Mouse (Mus musculus): ENCODE measurements around the gene Kif17. TPM values are rescaled to one million over a fixed set of nuclear protein-coding genes. Genes with fewer than 3 reads are reported as not detected.

Gene Kif17
- polyA plus RNA-seq, 1 experiment from 2014 or later = 3.0 TPM

DNA sequence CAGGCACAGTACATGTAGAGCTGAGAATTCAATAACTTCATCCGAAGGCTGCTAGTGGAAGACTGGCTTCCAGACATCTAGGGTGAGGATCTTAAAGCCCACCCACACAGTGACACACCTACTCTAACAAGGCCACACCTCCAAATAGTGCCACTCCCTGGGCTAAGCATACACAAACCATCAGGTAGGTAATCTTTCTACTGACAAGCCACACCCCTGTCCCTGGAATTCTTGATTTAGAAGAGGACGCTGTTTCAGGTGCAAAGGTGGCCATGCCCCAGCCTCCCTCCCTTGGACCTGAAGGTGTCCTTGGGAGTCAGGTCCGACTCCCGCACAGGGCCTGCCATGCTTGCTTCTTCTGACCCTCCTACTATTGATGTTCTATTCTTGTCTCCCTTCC, 82.9 kb downstream of the Kif17 start:
- WGBS = 75% methylated on average over 4 of the region's 4 CpGs
- Histone ChIP-seq H3K9me3 (no peaks in the 10 kb centered on the region), H3K4me3 (no peak overlapping the region), H3K27ac (no peak overlapping the region), H3K4me1 (no peaks in the 10 kb centered on the region), H3K4me2 (no peak overlapping the region), H3K9ac (no peak overlapping the region), H3K36me3 (no peaks in the 10 kb centered on the region), H3K27me3 (peaks cover 21% of the 10 kb centered on the region)
- ATAC-seq (ENCODE audit: borderline replicate concordance, extremely low read depth, low FRiP score, low TSS enrichment) = no peak

DNA sequence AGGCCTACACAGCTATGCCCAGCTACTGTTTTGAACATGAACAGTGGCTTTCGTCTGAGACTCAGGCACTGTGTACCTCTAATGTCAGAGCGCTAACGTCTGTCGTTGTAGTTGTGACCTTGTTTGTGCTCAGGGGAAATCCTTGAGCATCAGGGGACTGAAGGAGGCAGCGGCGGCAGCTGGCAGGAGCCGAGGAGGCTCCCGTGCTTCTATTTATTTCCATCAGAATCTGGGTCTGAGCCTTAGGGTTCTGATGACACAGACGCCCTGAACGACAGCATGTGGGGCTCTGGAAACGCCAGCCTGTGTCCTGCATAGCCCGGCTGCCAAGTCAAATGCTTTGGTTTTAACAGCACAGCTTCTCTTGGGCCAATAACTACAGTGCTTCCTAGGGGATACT, 84.8 kb downstream of the Kif17 start:
- 74% methylated on average over 12 of the region's 12 CpGs for WGBS
- no peak for ATAC-seq (ENCODE audit: borderline replicate concordance, extremely low read depth, low FRiP score, low TSS enrichment)
- peaks cover 19% of the 10 kb centered on the region for H3K27me3 ChIP-seq
- no peak overlapping the region for H3K9ac ChIP-seq
- no peak overlapping the region for H3K4me3 ChIP-seq
- no peak overlapping the region for H3K27ac ChIP-seq
- H3K9me3 ChIP-seq = no peaks in the 10 kb centered on the region
- H3K4me1 ChIP-seq = no peaks in the 10 kb centered on the region
- no peaks in the 10 kb centered on the region for H3K36me3 ChIP-seq
- H3K4me2 ChIP-seq = no peak overlapping the region

DNA sequence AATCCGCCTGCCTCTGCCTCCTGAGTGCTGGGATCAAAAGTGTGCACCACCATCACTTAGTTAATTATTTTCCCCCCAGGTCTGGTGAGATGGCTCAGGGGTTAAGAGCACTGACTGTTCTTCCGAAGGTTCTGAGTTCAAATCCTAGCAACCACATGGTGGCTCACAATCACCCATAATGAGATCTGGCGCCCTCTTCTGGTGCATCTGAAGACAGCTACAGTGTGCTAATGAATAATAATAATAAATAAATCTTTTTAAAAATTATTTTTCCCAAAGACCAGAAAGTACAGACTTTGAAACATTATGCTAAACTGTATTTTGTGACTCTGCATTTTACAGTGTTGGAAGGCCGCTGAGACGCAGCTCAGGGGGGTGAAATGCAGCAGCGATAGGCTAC, 85.4 kb downstream of the Kif17 start:
- Histone ChIP-seq H3K4me3 (no peak overlapping the region), H3K9ac (no peak overlapping the region), H3K27ac (no peak overlapping the region), H3K36me3 (no peaks in the 10 kb centered on the region), H3K4me2 (no peak overlapping the region), H3K4me1 (no peaks in the 10 kb centered on the region), H3K27me3 (peaks cover 13% of the 10 kb centered on the region), H3K9me3 (no peaks in the 10 kb centered on the region)
- 85% methylated on average over 6 of the region's 6 CpGs for WGBS
- no peak for ATAC-seq (ENCODE audit: borderline replicate concordance, extremely low read depth, low FRiP score, low TSS enrichment)

DNA sequence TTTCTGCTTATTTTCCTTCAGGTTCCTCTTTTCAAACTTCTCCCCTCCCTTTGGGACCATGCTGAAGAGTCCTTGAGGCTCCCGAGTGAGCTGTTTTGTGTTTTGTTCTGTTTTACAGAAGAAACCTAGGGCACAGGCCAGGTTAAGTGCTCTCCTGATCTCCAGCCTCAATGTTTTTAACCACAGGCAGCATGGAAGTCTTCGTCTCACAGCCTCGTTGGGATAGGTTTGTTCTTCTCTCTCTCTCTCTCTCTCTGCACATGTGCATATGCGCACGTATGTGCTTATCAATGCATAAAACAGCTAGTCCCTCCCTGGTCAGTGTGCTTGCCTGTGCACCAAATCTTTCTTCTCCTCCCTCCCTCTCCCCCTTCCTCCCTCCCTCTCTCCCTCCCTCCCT, 86.6 kb downstream of the Kif17 start:
- no peak for ATAC-seq (ENCODE audit: borderline replicate concordance, extremely low read depth, low FRiP score, low TSS enrichment)

DNA sequence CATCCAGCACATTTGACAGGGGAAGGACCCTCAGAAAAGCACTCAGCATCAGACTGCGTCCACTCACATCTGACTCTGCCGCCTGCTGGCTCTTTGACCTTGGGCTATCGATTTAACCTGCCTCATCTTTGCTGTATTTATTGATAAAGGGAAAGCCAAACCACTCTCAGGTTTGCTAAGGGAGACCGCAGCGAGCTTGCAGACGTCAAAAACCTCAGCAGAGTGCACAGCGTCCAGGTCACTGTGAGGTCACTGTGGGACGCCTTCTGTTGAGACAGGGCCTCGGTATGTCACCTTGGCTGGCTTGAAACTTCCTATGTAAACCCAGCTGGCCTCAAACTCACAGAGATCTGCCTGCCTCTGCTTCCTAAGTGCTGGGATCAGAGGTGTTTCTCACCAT, 87.1 kb downstream of the Kif17 start:
- no peak overlapping the region for H3K4me3 ChIP-seq
- no peaks in the 10 kb centered on the region for H3K36me3 ChIP-seq
- no peaks in the 10 kb centered on the region for H3K9me3 ChIP-seq
- H3K4me2 ChIP-seq = no peak overlapping the region
- ATAC-seq (ENCODE audit: borderline replicate concordance, extremely low read depth, low FRiP score, low TSS enrichment) = no peak
- WGBS = 53% methylated on average over 9 of the region's 9 CpGs
- no peak overlapping the region for H3K9ac ChIP-seq
- H3K4me1 ChIP-seq = no peaks in the 10 kb centered on the region
- no peaks in the 10 kb centered on the region; the same call in 1 of the 2 replicates for H3K27me3 ChIP-seq
- H3K27ac ChIP-seq = no peak overlapping the region

More for the DNA sequence above, 86.6 kb downstream of the Kif17 start:
- Histone ChIP-seq H3K9me3 (no peaks in the 10 kb centered on the region), H3K4me3 (no peak overlapping the region), H3K9ac (no peak overlapping the region), H3K27me3 (peaks cover under 1% of the 10 kb centered on the region; the same call in 1 of the 2 replicates), H3K27ac (no peak overlapping the region), H3K4me1 (no peaks in the 10 kb centered on the region), H3K36me3 (no peaks in the 10 kb centered on the region), H3K4me2 (no peak overlapping the region)
- 54% methylated on average over 5 of the region's 5 CpGs for WGBS

DNA sequence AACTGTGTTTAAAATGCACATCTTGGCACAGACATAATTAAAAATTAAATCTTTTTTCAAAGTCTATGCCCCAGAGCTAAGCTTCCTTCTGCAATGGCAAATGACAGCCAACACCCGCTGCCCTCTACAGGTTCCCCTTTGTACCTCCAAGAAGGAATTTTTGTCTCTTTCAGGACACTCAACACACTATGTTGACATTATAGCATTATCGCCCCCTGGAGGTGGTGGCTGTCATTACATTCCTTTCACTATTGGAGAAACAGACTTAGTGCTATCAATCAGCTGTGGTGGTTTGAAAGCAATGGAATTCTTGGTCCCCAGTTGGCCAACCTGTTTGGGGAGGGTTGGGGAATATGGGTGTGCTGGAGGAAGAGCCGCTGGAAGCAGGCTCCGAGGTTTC, 89.7 kb downstream of the Kif17 start:
- H3K4me2 ChIP-seq = no peak overlapping the region
- ATAC-seq (ENCODE audit: borderline replicate concordance, extremely low read depth, low FRiP score, low TSS enrichment) = no peak
- 36% methylated on average over 4 of the region's 4 CpGs for WGBS

DNA sequence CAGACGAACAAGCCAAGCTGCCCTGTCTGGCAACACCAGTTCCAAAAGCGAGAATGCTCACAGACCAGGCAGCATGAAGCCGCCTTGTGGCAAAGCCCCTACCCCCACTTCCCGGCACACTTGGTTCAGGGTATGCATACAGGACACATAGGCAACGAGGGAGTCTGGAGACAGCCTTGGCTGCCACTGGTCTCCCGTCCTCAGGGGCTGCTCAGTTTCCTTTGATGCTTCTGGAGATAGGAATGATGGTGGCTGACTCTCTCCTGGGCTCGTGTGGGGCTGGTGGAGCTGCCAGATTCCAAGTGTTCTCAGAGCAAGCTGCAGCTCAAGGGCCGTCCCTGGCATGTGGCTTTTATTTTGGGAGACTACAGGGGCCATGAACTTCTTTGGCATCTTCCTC, 91.2 kb downstream of the Kif17 start:
- whole genome bisulfite sequencing = 53% methylated on average over 8 of the region's 8 CpGs
- no peak overlapping the region for H3K27ac ChIP-seq

More for the DNA sequence above, 89.7 kb downstream of the Kif17 start:
- no peaks in the 10 kb centered on the region for H3K9me3 ChIP-seq
- no peak overlapping the region for H3K27ac ChIP-seq
- no peaks in the 10 kb centered on the region for H3K36me3 ChIP-seq
- 0 out of 2 replicates have a peak, but pooled peaks cover 3% of the 10 kb centered on the region for H3K4me1 ChIP-seq
- no peak overlapping the region for H3K9ac ChIP-seq
- H3K4me3 ChIP-seq = no peak overlapping the region
- no peaks in the 10 kb centered on the region for H3K27me3 ChIP-seq

DNA sequence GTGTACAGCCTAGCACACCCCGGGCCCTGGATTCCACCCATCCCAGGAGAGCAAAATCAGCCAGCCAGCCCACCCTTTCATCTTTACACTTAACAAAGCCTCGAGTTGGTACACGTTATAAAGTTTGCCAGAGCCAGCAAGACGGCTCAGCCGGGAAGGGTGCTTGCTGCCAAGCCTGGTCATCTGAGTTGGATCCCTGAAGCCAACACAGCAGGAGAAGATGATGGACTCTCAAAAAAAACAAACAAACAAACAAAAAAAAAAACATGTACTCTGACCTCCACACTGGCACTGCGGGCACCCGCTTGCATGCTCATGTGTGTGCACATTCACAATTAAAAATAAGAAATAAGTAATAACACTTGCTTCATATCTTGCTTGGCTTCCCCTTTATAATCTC, 91.8 kb downstream of the Kif17 start:
- no peaks in the 10 kb centered on the region for H3K9me3 ChIP-seq
- no peak overlapping the region for H3K4me3 ChIP-seq
- H3K27ac ChIP-seq = no peak overlapping the region
- no peak overlapping the region for H3K4me2 ChIP-seq
- no peak for ATAC-seq (ENCODE audit: borderline replicate concordance, extremely low read depth, low FRiP score, low TSS enrichment)
- WGBS = 79% methylated on average over 7 of the region's 7 CpGs
- no peak overlapping the region for H3K9ac ChIP-seq
- H3K4me1 ChIP-seq = 0 out of 2 replicates have a peak, but pooled peaks cover 5% of the 10 kb centered on the region
- H3K36me3 ChIP-seq = no peaks in the 10 kb centered on the region
- H3K27me3 ChIP-seq = no peaks in the 10 kb centered on the region

More for the DNA sequence above, 91.2 kb downstream of the Kif17 start:
- no peak for ATAC-seq (ENCODE audit: borderline replicate concordance, extremely low read depth, low FRiP score, low TSS enrichment)
- Histone ChIP-seq H3K4me2 (no peak overlapping the region), H3K9me3 (no peaks in the 10 kb centered on the region), H3K9ac (no peak overlapping the region), H3K4me3 (no peak overlapping the region), H3K4me1 (0 out of 2 replicates have a peak, but pooled peaks cover 5% of the 10 kb centered on the region), H3K36me3 (no peaks in the 10 kb centered on the region), H3K27me3 (no peaks in the 10 kb centered on the region)

DNA sequence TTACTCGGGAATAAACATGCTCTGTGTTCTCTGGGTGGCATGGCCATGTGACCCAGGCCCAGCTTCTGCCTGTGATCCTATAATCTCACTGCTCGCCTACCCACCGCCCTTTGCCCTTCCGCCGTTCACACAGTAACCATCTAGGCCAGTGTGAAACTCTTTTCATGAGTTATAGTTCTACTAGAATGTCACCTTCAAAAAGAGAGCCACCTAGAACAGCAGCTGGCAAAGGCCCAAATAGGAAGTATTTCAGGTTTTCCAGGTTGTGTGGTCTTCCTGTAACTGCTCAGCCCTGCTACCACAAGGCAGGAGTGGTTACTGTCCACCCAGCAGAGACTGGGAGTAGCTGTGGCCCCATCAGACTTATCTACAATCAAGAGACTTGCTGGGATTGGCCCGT, 92.5 kb downstream of the Kif17 start:
- Histone ChIP-seq H3K9ac (no peak overlapping the region), H3K27me3 (no peaks in the 10 kb centered on the region), H3K4me2 (no peak overlapping the region), H3K36me3 (no peaks in the 10 kb centered on the region), H3K27ac (no peak overlapping the region), H3K4me1 (0 out of 2 replicates have a peak, but pooled peaks cover 5% of the 10 kb centered on the region), H3K9me3 (no peaks in the 10 kb centered on the region), H3K4me3 (no peak overlapping the region)
- WGBS = 66% methylated on average over 6 of the region's 6 CpGs
- ATAC-seq (ENCODE audit: borderline replicate concordance, extremely low read depth, low FRiP score, low TSS enrichment) = no peak

DNA sequence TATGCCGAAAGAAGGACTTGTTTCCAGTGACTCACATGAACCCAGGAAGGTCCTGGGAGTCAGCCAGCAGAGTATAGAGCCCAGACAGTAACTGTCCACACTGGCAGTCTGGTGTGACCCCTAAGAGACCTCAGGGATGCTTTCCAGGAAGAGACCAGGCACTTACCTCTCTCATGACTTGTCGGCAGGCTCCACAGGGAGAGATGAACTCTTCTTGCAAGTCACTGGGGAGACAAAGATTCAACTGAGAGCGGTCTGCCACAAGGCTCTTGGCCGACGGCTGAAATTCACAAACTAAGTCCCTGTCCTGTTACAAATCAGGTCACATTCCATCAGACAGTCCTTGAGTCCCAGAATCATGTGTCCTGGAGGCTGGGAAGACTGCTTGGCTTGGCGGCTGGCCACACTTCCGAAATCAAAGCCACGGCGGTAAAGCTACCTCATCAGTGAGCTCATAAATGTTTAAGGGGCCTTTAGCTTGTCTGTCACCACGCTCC, 93.2 kb downstream of the Kif17 start:
- 0 out of 2 replicates have a peak, but pooled peaks cover 5% of the 10 kb centered on the region for H3K4me1 ChIP-seq
- no peak for ATAC-seq (ENCODE audit: borderline replicate concordance, extremely low read depth, low FRiP score, low TSS enrichment)
- H3K9ac ChIP-seq = no peak overlapping the region
- 48% methylated on average over 10 of the region's 10 CpGs for WGBS
- H3K4me2 ChIP-seq = no peak overlapping the region
- H3K9me3 ChIP-seq = no peaks in the 10 kb centered on the region
- no peaks in the 10 kb centered on the region for H3K36me3 ChIP-seq
- no peak overlapping the region for H3K27ac ChIP-seq
- H3K4me3 ChIP-seq = no peak overlapping the region
- no peaks in the 10 kb centered on the region for H3K27me3 ChIP-seq

DNA sequence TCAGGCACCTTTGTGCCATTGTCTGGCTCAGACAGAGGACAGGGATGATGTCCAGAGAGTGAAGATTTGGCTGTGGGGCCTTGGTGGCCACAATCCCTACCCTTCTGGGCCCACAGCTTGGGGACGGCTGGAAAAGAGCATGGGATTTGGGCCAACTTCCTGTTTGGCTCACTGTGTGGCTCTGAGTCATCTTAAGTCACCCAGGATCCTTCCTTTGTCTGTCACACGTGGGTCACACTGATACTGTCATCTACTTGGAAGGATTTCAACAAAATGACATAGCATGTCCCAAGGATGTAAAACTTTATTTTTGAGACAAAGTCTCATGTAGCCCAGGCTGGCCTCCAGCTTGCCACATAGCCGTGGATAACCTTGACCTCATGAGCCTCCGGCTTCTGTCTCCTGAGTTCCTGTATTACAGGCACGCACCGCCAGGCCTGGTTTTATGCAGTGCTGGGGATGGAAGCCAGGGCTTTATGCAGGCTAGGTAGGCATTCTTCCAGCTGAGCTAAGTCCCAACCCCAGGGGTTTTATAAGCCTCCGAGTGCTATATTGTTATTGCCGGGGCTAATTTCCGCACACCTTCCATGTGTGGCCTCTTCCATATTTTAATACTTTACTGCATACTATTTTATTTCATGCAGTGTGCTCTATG, 94.8 kb downstream of the Kif17 start:
- no peak for ATAC-seq (ENCODE audit: borderline replicate concordance, extremely low read depth, low FRiP score, low TSS enrichment)
- H3K27ac ChIP-seq = no peak overlapping the region

DNA sequence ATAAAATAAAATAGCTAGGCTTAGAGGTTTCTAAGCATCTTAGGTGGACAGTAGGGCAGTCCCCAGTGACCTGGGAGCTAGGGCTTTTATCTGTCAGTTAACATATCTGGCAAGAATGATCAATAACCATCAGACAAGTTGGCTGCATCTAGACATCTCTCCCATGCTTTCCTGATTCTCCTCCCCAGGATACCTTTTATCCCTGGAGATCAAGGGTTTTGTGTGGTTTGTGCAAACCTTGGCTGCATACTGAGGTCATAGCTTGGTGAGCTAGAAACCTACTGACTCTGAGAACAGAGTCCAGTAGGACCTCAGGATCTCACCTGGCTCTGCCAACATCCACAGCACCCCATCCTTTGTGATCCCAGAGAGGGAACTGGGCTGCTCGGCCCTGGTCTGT, 97.0 kb downstream of the Kif17 start:
- H3K36me3 ChIP-seq = no peaks in the 10 kb centered on the region
- H3K27me3 ChIP-seq = no peaks in the 10 kb centered on the region
- ATAC-seq (ENCODE audit: borderline replicate concordance, extremely low read depth, low FRiP score, low TSS enrichment) = no peak
- no peak overlapping the region for H3K27ac ChIP-seq
- H3K4me3 ChIP-seq = no peak overlapping the region
- H3K9me3 ChIP-seq = no peaks in the 10 kb centered on the region
- H3K4me2 ChIP-seq = no peak overlapping the region
- H3K4me1 ChIP-seq = 0 out of 2 replicates have a peak, but pooled peaks cover 5% of the 10 kb centered on the region
- WGBS = 74% methylated on average over 1 of the region's 1 CpGs
- H3K9ac ChIP-seq = no peak overlapping the region

More for the DNA sequence above, 94.8 kb downstream of the Kif17 start:
- Histone ChIP-seq H3K9me3 (no peaks in the 10 kb centered on the region), H3K36me3 (no peaks in the 10 kb centered on the region), H3K27me3 (no peaks in the 10 kb centered on the region), H3K4me1 (0 out of 2 replicates have a peak, but pooled peaks cover 5% of the 10 kb centered on the region), H3K4me2 (no peak overlapping the region), H3K4me3 (no peak overlapping the region), H3K9ac (no peak overlapping the region)
- WGBS = 69% methylated on average over 9 of the region's 9 CpGs
